Mouse (Mus musculus): ENCODE measurements around the gene Pfdn2. TPM values are rescaled to one million over a fixed set of nuclear protein-coding genes. Genes with fewer than 3 reads are reported as not detected.
"Not testable (repeated sequence)": the region's sequence is repeated elsewhere in the genome, so short reads cannot be mapped to it uniquely, and the experiment has no call there.

The Pfdn2 gene
- total RNA-seq (2015) (26.1 and 38.4 TPM in 2 replicates), total RNA-seq (2017) (16.0 and 27.3 TPM in 2 replicates)

DNA sequence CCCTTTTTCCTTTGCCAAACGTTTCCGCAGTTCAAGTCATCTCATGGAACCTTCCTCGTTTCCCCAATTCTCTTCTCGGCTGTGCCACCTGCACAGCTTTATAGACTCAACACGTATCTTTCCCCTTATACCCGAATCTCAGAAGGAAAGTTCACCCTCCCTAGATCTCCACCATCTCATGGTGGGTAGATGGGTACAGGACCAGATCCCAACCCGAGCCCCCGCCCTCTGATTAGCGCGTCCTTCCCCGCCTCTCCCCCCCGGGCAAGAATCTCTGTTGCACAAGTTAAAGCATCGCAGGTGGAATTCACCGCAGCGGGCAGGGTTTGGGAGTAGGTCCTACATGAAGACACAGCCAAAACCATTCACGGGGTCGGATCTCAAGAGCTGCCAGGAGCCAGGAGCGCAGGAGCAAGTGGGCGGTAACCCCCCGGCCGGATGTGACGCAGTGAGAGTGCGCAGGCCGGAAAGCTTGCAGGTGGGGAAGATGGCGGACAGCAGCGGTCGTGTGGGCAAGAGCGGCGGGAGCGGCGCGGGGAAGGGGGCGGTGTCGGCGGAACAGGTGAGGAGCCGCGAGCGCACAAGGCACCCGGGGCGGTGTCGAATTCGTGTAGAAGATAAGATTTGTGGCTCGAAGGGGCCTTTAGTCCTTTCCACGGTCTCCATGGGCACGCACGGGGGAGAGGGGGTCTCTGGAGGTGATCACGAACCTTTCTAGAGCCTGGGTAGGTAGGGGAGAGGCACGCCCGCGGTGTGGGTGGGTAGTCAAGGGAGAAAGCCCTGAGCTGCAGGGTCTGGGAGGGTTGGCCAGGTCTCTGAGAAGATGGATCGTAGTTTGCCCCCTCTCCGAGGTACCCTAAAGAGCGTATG, at the start of gene Pfdn2, which contains the start of gene Nit1:
Gene Pfdn2, plus strand, starts transcription at position 446 of the 870 bp plus-strand sequence.
Gene Nit1, minus strand, starts transcription at position 422 of the 870 bp plus-strand sequence.
- peak; percentile 99 for ATAC-seq (ENCODE audit: poor library complexity, severe bottlenecking)

GRCm38 (mm10) chr1:171298226-171298625, 47.2 kb upstream of the Pfdn2 start:
- ATAC-seq (ENCODE audit: poor library complexity, severe bottlenecking), result no peak

GRCm38 (mm10) chr1:171306157-171306556, 39.3 kb upstream of the Pfdn2 start:
- not testable (repeated sequence) for ATAC-seq (ENCODE audit: poor library complexity, severe bottlenecking)

DNA sequence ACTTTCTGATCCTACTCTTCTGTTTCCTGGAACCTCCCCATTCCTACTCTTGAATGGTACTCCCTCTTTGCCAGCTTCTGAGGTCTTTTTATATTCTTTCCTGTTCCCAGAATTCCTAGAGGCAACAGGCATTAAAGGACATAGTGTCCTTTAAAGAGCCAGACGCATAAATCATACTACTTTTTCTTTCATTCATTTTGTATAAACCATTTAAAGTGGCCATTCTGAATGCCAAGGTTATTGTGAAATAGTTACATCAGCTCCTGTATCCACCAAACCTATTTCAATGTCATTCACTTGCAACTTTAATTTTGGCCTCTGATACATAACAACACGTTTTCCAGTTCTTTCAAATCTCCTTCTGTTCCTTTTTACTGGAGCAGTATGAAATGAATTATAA, 36.1 kb upstream of the Pfdn2 start:
- ATAC-seq (ENCODE audit: poor library complexity, severe bottlenecking), result no peak

DNA sequence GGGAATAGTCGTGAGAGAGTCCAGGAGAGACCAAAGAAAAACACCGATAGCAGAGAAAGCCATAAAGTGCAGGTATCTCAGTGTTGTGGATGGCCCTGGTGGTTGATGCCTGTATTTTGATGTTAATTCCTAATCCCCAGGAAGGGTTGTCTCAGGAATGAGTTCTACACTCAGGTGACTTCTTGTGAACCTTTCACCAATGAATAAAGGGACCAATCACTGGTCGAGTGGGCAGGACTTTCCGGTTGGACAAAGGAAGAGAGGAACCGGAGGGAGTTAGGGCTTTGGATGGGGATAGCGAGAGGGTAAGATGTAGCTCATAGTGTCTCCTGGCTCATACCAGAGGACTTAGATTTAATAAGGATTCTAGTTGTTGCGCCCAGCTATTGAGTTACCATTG, 25.7 kb upstream of the Pfdn2 start:
- ATAC-seq (ENCODE audit: poor library complexity, severe bottlenecking), result no peak

DNA sequence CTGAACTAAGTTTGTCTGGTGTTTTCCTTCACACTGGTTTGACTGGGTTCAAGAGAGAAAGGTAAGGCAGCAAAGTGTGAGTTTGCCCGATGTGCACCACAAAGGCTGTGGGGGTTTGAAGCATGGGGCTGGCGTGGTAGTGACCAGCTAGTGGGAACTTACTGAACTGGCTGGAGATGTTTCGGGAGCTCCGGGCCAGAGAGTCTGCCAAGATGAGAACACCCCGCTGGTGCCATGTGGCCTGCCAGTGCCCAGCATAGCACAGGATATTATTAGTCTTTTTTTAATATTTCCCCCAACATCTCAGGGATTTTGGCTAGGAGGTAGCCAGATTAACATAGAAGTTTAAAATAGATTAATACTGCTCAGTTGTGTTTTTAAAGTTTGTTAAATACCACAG, 25.3 kb upstream of the Pfdn2 start:
- ATAC-seq (ENCODE audit: poor library complexity, severe bottlenecking), result no peak

DNA sequence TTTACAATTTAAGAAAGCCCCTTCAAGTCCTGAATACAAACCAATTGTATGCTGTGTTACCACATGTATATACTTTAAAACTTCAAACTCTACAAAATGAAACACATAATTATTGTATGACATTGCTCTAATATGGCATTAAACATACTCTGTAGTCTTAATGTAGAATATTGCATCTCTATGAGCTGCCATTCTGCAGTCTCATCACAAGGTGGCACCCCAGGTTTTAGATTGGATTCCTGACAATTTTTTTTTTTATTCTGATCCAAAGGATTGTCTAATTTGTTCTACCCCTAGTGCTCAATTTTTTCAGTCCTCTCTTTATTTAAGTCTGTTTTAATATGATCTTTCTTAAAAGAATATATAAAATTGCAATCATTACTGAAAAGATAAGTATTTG, 24.1 kb upstream of the Pfdn2 start:
- peak; percentile 70 for ATAC-seq (ENCODE audit: poor library complexity, severe bottlenecking)

DNA sequence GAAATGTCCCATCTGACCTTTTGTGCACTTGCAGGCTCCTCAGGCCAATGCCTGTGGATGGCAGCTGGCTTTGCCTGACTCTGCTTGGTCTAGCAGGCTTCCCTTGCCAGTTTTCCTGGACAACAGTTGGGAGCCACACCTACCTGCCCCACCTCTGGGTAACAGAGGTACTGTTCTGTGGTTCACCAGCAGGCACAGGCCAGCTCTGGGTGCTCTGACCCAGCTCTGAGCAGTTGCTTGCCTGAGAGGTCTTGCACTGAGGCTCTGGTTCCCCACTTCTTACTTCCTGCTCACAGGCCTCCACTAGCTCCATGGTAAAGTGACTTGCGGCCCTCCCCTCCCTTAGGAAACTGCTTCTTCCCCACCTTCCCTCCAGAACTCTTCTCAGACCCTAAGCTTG, 23.5 kb upstream of the Pfdn2 start:
- no peak; the same call in 1 of the 2 replicates for ATAC-seq (ENCODE audit: poor library complexity, severe bottlenecking)

GRCm38 (mm10) chr1:171325571-171325970, 19.9 kb upstream of the Pfdn2 start:
- ATAC-seq (ENCODE audit: poor library complexity, severe bottlenecking), result no peak

GRCm38 (mm10) chr1:171326588-171326987, 18.9 kb upstream of the Pfdn2 start:
- not testable (repeated sequence) for ATAC-seq (ENCODE audit: poor library complexity, severe bottlenecking)

- ATAC-seq (ENCODE audit: poor library complexity, severe bottlenecking), result no peak
Observed at GRCm38 (mm10) chr1:171328244-171328643, 17.2 kb upstream of the Pfdn2 start.

DNA sequence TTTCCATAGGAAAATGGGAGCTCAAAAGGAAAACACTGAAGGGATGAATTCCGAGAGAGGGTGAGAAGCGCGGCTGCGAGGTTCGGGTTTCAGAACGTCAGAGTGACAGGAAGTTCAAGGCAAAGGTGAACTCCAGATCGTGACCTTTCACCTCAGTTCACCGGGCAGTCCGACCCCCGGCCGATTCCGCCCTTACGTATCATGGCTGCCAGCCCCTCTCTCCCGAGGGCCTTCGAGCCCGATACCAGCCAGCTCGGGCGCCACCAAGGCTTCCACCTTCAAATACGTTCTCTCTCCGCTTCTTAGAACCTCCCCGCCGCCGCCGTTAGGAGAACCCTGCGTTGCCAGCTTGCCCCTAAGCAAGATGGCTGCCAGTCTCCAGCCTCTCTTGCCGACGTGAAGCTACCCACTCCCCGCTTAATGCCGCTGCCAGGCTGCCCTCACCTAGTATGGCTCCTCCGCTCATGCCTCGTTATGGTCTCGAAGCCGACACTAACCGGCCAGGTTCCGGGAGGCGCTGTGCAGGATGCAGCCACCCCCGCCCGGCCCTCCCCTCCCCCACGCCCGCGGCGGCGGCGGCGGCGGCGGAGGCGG, 16.5 kb upstream of the Pfdn2 start, which contains the start of gene Dedd:
Gene Dedd, plus strand, starts transcription at position 307 of the 594 bp plus-strand sequence.
- peak; percentile 90 for ATAC-seq (ENCODE audit: poor library complexity, severe bottlenecking)

GRCm38 (mm10) chr1:171329433-171330215, 15.8 kb upstream of the Pfdn2 start:
- peak; percentile 63 for ATAC-seq (ENCODE audit: poor library complexity, severe bottlenecking)

DNA sequence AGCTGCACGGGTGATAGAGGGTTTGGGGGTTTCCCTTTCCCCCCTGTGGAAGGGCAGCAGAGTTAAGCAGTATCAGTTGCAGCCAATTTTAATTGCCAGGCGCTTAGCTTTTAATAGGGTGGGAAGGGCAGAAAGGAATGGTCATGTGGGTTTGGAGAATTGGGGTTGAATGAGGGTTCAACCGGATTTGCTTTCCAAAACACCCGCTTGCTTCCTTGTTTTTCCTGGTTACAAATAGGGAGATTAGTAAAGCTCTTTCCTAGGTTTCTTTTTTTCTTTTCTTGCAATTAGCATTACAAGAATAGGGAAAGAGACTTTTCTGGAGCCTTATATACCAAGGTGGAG, 15.3 kb upstream of the Pfdn2 start:
- ATAC-seq (ENCODE audit: poor library complexity, severe bottlenecking), result no peak

DNA sequence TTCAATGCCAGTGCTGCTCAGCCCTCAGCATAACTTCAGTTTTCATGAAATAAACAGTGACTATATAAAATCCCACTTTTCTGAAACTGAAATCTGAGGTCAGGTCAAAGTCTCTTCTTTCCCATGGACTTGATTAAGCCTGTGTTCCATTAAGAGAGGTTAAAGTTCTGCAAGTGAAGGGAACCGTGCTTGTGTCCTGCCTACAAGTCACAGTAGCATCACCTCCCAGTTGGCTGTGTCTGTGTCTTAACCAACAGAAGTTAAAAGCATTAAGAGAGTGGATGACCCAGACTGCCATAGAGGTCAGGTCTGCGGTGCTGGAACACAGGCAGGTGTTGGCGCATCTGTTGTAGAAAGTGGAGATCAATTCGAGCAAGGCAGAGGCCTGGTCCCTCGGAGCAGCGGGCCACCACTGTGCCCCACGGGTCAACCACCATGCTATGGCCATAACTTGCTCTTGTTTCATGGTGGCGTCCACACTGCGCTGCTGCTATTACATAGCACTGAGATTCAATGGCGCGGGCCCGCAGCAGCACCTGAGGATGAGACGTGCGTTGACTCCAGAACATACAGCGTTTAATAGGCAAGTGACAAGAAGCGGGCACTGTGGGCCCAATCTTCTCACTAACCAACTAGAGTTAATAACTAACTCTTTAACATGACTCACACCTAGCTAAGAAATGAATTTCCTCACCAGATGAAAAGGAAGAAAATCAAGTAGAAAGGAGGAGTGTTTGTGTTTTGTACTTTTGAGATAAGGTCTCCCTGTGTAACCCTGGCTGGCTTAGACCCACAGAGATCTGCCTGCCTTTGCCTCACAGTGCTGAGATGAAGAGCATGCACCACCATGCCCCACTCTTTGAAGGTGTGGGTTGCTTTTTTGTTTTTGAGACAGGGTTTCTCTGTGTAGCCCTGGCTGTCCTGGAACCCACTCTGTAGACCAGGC, 2.9 kb upstream of the Pfdn2 start:
- no peak for ATAC-seq (ENCODE audit: poor library complexity, severe bottlenecking)

GRCm38 (mm10) chr1:171343922-171344677, 1.4 kb upstream of the Pfdn2 start:
- ATAC-seq (ENCODE audit: poor library complexity, severe bottlenecking), result no peak

DNA sequence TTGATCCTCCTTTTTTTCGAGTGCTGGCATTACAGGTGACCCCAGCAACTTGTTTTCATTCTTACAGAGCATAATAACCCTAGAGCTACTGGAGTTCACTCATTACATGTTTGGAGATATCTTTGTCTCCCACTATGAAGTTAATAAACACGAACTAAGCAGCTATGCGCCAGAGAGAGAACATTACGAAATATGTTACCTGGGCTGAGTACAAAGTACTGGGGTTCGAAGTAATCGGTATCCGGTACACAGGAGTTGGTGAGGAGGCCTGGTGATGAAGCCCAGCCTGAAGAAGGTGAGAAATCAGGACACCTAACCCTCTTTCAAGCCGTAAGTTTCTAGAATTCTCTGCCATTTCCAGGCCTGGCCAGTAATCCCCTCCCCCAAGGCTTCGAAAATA, 755 bp upstream of the Pfdn2 start:
- no peak for ATAC-seq (ENCODE audit: poor library complexity, severe bottlenecking)

- peak; percentile 36; the same call in 1 of the 2 replicates for ATAC-seq (ENCODE audit: poor library complexity, severe bottlenecking)
Observed at GRCm38 (mm10) chr1:171346095-171346450, 603 bp downstream of the Pfdn2 start.

- ATAC-seq (ENCODE audit: poor library complexity, severe bottlenecking), result no peak
Observed at GRCm38 (mm10) chr1:171348665-171349064, 3.2 kb downstream of the Pfdn2 start.
